Mouse (Mus musculus) cortical plate, adult 2 months (tissue): ENCODE results near the gene Taf1b. TPM values are rescaled to one million over a fixed set of nuclear protein-coding genes. Genes with fewer than 3 reads are reported as not detected.
A peak's percentile ranks its signal among the peaks of the same experiment; 100 is the strongest.
"Not testable (repeated sequence)": the region's sequence is repeated elsewhere in the genome, so short reads cannot be mapped to it uniquely, and the experiment has no call there.

Experiments used
- H3K27ac ChIP-seq: fragments of 200-500 bp; 2 replicates; pipeline ENCODE4 v1.5.1; 2012; ENCODE audit warnings: low read length, control low read depth, inconsistent platforms; ENCODE audit not compliant: insufficient read depth
- H3K4me1 ChIP-seq: fragments of 200-500 bp; 2 replicates; pipeline ENCODE4 v1.6.1; 2011; ENCODE audit warnings: low read length; ENCODE audit not compliant: control insufficient read depth, insufficient read depth
- H3K4me3 ChIP-seq: fragments of 200-500 bp; 2 replicates; pipeline ENCODE4 v1.5.1; 2011; ENCODE audit warnings: mild to moderate bottlenecking, low read length, control low read depth; ENCODE audit not compliant: insufficient read depth
- CTCF ChIP-seq: fragments of 200-500 bp; IDR thresholded peaks from 2 replicates; pipeline ENCODE4 v1.5.1; 2011; ENCODE audit warnings: mild to moderate bottlenecking, control low read depth, low read length; ENCODE audit not compliant: insufficient read depth; ENCODE audit errors: extremely low read depth
- POLR2A ChIP-seq: fragments of 200-500 bp; IDR thresholded peaks from 2 replicates; pipeline ENCODE4 v1.6.1; 2011; ENCODE audit warnings: mild to moderate bottlenecking, low read length, control low read depth; ENCODE audit not compliant: insufficient read depth; ENCODE audit errors: extremely low read depth
- polyA plus RNA-seq: library from polyadenylated mRNA; depleted of rRNA; stranded (reverse); fragments of >200 nt; gene quantifications from 2 replicates; pipeline ENCODE4 v1.2.3, GENCODE M21; 2012; rRNA removed

The Taf1b gene
- 23.8 and 26.0 TPM in 2 replicates for polyA plus RNA-seq

DNA sequence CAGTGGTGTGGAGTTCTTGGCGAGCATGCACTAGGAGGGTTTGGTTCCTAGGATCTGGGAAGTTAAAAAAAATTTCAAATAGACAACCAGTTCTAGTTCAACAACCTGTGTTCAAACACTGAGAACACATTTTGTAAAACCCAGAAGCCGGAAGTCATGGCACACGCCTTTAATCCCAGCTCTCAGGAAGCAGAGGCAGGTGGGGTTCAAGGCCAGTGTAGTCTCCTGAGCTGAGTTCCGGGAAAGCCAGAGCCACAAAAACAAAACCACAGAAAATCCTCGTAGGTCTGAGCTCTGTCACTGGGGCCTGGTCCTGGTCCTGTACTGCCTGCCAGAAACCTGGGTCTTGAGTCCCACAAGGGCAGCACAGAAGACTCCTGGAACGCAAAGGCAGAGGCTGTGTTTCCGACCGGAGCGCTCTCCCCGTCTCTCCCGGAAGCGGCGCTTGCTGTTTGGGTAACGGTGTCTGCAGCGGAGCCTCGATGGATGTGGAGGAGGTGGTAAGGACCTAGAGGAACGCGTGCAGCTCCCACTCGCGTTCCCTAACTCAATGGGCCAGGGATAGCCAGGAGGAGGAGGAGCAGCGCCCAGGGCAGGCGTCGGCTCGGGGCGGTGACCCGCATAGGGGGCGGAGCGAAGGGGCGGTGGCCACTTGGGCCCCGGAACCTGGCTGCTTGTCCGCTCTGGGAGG, at the start of gene Taf1b:
Taf1b (plus strand) TSS at position 210 of the 691 bp plus-strand sequence.
- TF ChIP-seq POLR2A (peak; percentile 66; the same call in 1 of the 2 replicates), CTCF (no peak)
- peak within 1 kb of the TSS; percentile 7 for H3K27ac ChIP-seq
- H3K4me3 ChIP-seq, result peak within 1 kb of the TSS; percentile 57
- H3K4me1 ChIP-seq, result no peaks in the 10 kb centered on the region

DNA sequence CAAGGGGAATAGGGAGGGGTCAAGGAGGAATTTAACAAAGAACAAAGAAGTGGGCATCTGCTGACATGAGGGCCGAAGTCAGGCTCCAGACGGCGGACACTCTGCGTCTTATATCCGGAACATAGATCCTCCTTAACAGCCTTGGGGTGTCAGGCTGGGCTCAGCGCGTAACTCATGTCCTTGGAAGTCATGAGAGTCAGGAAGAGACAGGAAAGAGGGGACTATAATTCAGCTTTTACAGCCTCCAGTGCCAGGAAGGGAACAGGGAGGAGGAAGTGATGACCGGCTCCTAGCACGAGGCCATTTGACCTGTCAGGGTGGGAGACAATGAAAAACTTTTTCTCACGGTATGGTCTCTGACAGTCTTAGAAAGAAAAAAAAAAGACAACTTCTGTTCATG, 37.8 kb upstream of the Taf1b start:
- Histone ChIP-seq H3K4me1 (no peaks in the 10 kb centered on the region), H3K4me3 (no peak overlapping the region), H3K27ac (no peak overlapping the region)
- TF ChIP-seq POLR2A, result no peak
- no peak for TF ChIP-seq CTCF

DNA sequence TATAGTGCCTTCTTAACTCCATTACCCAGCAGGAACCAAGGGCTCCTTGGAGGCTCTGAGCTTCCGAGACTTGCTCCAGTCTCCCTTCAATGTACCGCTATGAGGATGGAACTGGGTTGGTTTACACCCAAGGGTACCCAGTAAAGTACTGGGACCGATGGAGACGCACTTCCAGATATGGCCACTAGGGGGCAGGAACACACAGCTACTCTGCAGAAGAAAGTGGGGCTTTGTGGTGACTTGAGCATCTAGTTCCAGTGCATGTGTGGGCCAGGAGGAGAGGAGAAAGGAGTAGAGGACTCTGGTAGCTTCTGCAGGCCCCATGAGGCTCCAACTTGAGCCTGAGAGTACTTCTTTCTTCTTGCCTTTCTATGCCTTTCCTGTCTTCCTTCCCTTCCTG, 36.0 kb upstream of the Taf1b start:
- H3K4me1 ChIP-seq, H3K27ac ChIP-seq, H3K4me3 ChIP-seq: not testable (repeated sequence)

DNA sequence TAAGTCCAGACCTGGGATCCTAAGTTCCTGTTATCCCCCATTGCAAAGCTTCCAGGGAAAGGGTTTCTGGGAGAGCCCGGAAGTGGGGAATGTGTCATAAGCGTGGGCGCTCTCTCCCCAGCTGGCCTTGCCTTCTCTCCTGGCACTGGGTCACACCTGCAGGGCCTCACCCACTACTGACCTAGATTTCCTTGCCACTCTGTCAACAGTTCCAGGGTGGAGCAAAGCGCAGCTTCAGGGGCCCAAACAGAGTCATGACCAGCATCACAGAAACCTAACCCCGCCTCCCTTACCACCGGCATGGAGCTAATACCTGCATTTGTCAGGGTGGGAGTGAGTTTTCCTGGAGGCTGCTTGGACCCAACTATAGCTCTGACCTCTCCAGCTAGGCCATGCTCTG, 34.7 kb upstream of the Taf1b start:
- not testable (repeated sequence) for H3K4me1 ChIP-seq, H3K27ac ChIP-seq, H3K4me3 ChIP-seq

DNA sequence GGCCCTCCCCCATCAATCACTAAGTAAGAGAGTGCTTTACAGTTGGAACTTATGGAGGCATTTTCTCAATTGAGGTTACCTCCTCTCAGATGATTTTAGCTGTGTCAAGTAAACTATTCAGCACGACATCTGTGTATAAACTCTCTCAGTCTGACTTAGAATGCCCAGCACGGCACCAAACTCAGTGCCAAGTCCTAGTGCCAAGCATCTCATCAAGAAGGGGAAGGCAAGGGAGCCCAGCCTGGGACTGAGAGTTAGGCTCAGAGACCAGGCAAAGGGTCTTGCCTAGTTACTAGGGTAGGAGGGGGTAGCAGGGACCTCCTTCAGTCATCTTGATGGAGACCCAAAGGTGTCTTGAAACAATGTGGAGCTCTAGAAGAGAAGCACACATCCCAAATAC, 29.2 kb upstream of the Taf1b start:
- Histone ChIP-seq H3K4me1 (no peaks in the 10 kb centered on the region), H3K4me3 (no peak overlapping the region), H3K27ac (no peak overlapping the region)
- TF ChIP-seq CTCF, result no peak
- no peak for TF ChIP-seq POLR2A

DNA sequence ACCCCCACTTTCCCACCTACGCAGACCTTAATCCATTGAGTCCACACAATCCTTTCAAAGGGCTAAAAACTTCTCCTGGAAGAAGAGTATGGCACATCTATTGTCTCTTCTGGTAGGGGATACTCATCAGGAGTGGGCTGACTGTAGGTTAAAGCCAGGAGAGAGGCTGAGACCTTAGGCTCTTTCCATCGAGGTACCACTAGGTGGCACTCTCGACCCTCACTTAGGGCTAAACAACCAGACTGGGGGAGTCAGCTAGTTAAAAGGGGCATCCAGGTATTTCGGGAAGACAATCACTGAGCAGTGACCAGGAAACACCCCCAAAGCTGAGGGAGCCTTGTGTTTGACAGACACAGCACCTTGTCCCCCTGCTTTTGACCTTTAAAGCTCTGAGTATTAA, 27.2 kb upstream of the Taf1b start:
- TF ChIP-seq POLR2A (no peak), CTCF (peak; percentile 75)
- H3K27ac ChIP-seq, result no peak overlapping the region
- H3K4me3 ChIP-seq, result no peak overlapping the region
- no peaks in the 10 kb centered on the region for H3K4me1 ChIP-seq

DNA sequence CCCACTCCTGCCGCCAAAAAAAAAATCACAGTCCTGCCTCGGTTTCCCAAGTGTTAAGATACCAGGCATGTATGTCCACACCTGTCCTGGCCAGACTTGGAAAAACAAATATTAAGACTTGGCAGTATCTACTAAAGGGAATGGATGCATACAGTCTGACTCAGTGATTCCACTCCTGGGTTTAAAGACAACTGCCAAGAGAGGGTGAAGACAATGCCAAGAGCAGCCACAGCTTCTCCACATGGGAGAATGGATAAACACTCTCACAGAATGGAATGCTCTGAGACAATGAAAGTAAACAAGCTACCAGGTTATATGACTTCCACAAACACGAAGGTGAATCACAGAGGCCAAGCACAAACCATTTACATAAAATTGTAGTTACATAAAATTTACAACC, 24.9 kb upstream of the Taf1b start:
- no peak for TF ChIP-seq CTCF
- TF ChIP-seq POLR2A, result no peak
- Histone ChIP-seq H3K27ac (no peak overlapping the region), H3K4me1 (no peaks in the 10 kb centered on the region), H3K4me3 (no peak overlapping the region)

DNA sequence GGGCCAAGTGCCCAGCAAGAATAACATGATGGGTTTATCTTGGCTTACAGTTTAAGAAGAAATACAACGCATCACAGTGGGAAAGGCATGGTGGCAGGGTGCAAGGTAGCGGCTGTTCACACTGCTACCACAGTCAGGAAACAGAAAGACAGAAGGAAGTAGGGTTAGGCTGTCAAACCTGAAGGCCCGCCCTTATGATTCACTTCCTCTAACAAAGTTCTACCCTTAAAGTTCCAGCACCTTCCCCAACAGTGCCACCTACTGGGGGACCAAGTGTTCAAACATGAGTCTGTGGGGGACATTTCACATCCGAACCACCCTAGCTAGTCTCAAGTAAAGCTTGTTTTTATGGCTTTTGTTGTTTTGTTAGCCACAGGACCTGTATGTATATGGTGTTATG, 13.2 kb upstream of the Taf1b start:
- TF ChIP-seq CTCF, result no peak
- TF ChIP-seq POLR2A, result no peak
- Histone ChIP-seq H3K4me1 (no peaks in the 10 kb centered on the region), H3K27ac (no peak overlapping the region), H3K4me3 (no peak overlapping the region)

DNA sequence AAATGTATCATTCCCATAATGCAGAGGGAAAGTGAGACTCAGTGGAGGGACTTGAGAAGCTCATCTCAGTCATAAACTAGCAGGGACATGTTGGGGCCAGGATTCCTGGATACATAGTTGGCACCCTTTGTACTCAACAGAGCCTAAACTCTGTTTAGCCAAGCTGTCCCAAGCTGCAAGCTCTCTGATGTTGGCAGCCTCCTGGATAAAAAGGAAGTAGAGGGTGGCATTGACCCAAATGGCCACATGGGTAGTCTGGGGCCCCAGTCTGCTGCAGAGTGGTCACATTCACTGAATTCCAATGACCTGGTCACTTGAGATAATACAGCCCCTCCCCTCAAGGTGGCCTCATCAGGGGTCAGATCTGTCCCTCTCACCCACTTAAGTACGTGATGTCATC, 11.3 kb upstream of the Taf1b start:
- TF ChIP-seq CTCF, result no peak
- TF ChIP-seq POLR2A, result no peak
- no peak overlapping the region for H3K27ac ChIP-seq
- H3K4me3 ChIP-seq, result no peak overlapping the region
- no peaks in the 10 kb centered on the region for H3K4me1 ChIP-seq

DNA sequence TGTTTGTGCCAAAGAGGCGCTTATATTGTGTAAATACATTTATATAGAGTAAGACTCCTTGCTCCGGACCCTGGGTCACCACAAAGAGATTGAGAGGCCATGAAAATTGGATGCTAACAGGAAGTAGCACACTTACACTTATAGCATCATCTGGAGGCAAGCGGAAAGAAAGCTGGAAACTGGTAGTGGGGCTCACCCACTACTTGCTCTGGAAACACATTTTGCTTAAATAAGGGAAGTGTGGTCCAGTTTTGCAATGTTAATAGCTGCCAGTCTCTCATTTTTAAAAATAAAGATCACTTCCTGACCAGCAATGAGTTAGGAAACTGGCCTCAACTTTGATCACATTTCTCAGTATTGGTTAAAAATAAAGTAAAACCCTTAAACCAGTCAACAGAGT, 5.7 kb upstream of the Taf1b start:
- H3K27ac ChIP-seq, H3K4me3 ChIP-seq, H3K4me1 ChIP-seq: not testable (repeated sequence)

DNA sequence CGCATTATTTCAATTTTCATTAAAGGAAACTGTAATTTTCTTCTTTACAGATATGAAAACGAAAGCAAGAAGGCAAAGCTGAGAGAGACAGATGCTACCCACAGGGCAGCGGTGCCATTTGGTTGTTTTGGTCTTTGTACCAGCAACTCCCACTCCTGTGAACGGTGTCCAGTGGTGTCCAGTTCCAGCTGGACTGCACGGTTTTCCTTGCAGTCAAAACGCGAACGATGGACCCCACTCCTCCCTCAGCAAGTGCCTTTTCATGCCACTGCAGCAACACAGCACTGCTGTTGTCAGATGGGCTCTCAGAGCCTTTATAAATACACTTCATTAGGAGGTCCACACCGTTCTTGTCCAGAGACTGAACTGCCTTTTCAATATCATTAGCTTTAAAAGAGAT, 5.1 kb upstream of the Taf1b start:
- Histone ChIP-seq H3K4me1 (no peaks in the 10 kb centered on the region), H3K4me3 (no peak overlapping the region), H3K27ac (no peak overlapping the region)
- TF ChIP-seq POLR2A (no peak), CTCF (no peak)
